ENCODE assay signal across 14 mouse cellular contexts in the genomic region with DNA sequence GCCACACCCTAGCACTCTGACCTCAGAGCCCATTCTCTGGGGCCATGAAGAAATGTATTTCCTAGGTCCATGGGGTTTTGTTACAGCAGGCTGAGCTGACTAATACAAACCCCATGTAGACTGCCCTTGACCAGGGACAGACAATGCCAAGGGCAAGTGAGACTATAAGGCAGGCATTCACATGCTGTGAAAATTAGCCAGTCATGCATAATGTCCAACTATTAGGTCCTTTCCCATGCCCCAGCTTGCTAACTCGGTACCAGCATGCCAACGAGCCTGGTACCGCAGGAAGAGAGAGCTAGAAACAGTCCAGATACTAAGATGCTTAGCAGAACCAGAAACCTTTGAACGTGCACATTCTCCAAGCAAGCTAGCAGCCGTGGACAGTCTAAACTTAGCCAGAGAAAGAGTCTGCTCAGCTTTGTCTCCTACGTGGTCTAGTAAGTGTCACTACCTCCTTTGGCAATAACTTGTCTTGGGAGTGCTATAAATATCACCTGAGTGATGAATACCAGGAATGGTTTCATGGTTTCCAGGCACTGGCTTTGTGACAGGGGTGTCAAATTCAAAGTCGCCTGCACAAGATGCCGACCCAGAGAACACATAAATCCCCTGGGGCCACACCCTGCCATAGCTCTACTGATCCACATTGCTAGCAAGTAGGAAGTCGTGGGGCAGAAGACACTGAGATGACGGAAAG. TPM values are rescaled to one million over a fixed set of nuclear protein-coding genes. Genes with fewer than 3 reads are reported as not detected.
DNase-seq lines count a peak whose midpoint lies in the region; ATAC-seq and TF ChIP-seq lines count a peak whose summit lies in the region.
"Had no signal": no experiment of that assay in that cellular context is flagged by ENCODE, and none has a peak within 500 bp of the region (broad histone marks: within the 10 kb centered on the region; RNA-seq: fewer than 3 reads in every experiment).

No protein-coding gene starts in this region.

- peaks cover 5% of the 10 kb centered on the region; the same call in 1 of the 2 replicates for H3K4me1 ChIP-seq in lung, embryonic 14.5 days (ENCODE audit: insufficient read depth)
- H3K4me1 ChIP-seq in heart, embryonic 13.5 days, result peaks cover 71% of the 10 kb centered on the region
- peaks cover 6% of the 10 kb centered on the region; the same call in 1 of the 2 replicates for H3K4me1 ChIP-seq in hindbrain, postnatal 0 days (ENCODE audit: insufficient read depth, low read length)
- H3K4me1 ChIP-seq: liver, embryonic 15.5 days; megakaryocyte, embryonic 14.5 days had no signal

- no peak overlapping the region for H3K4me3 ChIP-seq in lung, embryonic 14.5 days (ENCODE audit: low read depth, low read length)
- H3K4me3 ChIP-seq in heart, embryonic 13.5 days, result no peak overlapping the region
- no peak overlapping the region for H3K4me3 ChIP-seq in hindbrain, postnatal 0 days (ENCODE audit: low read length)
- H3K4me3 ChIP-seq: hindbrain, embryonic 13.5 days; liver, embryonic 15.5 days; megakaryocyte, embryonic 14.5 days had no signal

- no peaks in the 10 kb centered on the region for H3K9me3 ChIP-seq in lung, embryonic 14.5 days (ENCODE audit: low read depth, low read length)
- H3K9me3 ChIP-seq in heart, embryonic 13.5 days, result no peaks in the 10 kb centered on the region
- H3K9me3 ChIP-seq in hindbrain, postnatal 0 days (ENCODE audit: low read length), result no peaks in the 10 kb centered on the region
- H3K9me3 ChIP-seq: hindbrain, embryonic 13.5 days; liver, embryonic 15.5 days; megakaryocyte, embryonic 14.5 days had no signal

- H3K4me2 ChIP-seq in lung, embryonic 14.5 days, result no peak overlapping the region
- peak overlapping the region; percentile 47 for H3K4me2 ChIP-seq in heart, embryonic 13.5 days
- H3K4me2 ChIP-seq in hindbrain, postnatal 0 days (ENCODE audit: low read depth, low read length), result no peak overlapping the region
- H3K4me2 ChIP-seq: hindbrain, embryonic 13.5 days; liver, embryonic 15.5 days had no signal

- WGBS in lung, embryonic 14.5 days, result 74% methylated on average over 10 of the region's 10 CpGs
- WGBS in heart, embryonic 13.5 days, result 34% methylated on average over 10 of the region's 10 CpGs
- WGBS in hindbrain, postnatal 0 days, result 77% methylated on average over 10 of the region's 10 CpGs

- peak overlapping the region; percentile 2; the same call in 1 of the 2 replicates for H3K27ac ChIP-seq in lung, embryonic 14.5 days (ENCODE audit: low read depth)
- peak overlapping the region; percentile 98 for H3K27ac ChIP-seq in heart, embryonic 13.5 days (replicated peaks)
- H3K27ac ChIP-seq in hindbrain, postnatal 0 days, result no peak overlapping the region
- H3K27ac ChIP-seq: hindbrain, embryonic 13.5 days; liver, embryonic 15.5 days had no signal

- no peak for TF ChIP-seq CTCF in lung, embryonic 14.5 days (IDR thresholded peaks at IDR 0.05; ENCODE audit: low read depth)
- TF ChIP-seq CTCF in hindbrain, postnatal 0 days (IDR thresholded peaks at IDR 0.05; ENCODE audit: low read depth), result no peak

- H3K27me3 ChIP-seq in lung, embryonic 14.5 days (ENCODE audit: insufficient read depth, low read length), result no peaks in the 10 kb centered on the region
- H3K27me3 ChIP-seq in heart, embryonic 13.5 days (replicated peaks), result no peaks in the 10 kb centered on the region
- no peaks in the 10 kb centered on the region for H3K27me3 ChIP-seq in hindbrain, postnatal 0 days (ENCODE audit: insufficient read depth, low read length)
- H3K27me3 ChIP-seq: hindbrain, embryonic 13.5 days; liver, embryonic 15.5 days; megakaryocyte, embryonic 14.5 days had no signal

- H3K36me3 ChIP-seq in lung, embryonic 14.5 days (ENCODE audit: insufficient read depth), result no peaks in the 10 kb centered on the region
- H3K36me3 ChIP-seq in heart, embryonic 13.5 days, result no peaks in the 10 kb centered on the region
- no peaks in the 10 kb centered on the region for H3K36me3 ChIP-seq in hindbrain, postnatal 0 days (ENCODE audit: insufficient read depth, low read length)
- H3K36me3 ChIP-seq: hindbrain, embryonic 13.5 days; liver, embryonic 15.5 days had no signal

- peak; percentile 6 for DNase-seq in adrenal gland, adult 2 months
- DNase-seq in adrenal gland, adult 18-20 months (ENCODE audit: low spot score in 2 of 2), result no peak
- DNase-seq in lung, embryonic 14.5 days, result no peak
- no peak for DNase-seq in lung, postnatal 10 days
- DNase-seq in cerebellum, postnatal 10 days, result no peak
- DNase-seq in hindbrain, postnatal 0 days (ENCODE audit: low spot score), result no peak
- DNase-seq: cerebellum, postnatal 25 days; spleen, adult 18-20 months had no signal

- H3K9ac ChIP-seq in lung, embryonic 14.5 days, result no peak overlapping the region
- H3K9ac ChIP-seq in heart, embryonic 13.5 days, result peak overlapping the region; percentile 37
- H3K9ac ChIP-seq in hindbrain, postnatal 0 days (replicated peaks; ENCODE audit: low read length), result no peak overlapping the region
- H3K9ac ChIP-seq: hindbrain, embryonic 13.5 days; liver, embryonic 15.5 days had no signal

- no peak for ATAC-seq in lung, embryonic 14.5 days (ENCODE audit: insufficient read depth)
- peak; percentile 56; the same call in 1 of the 2 replicates for ATAC-seq in heart, embryonic 13.5 days (ENCODE audit: extremely low read depth, insufficient number of reproducible peaks, low FRiP score, low TSS enrichment)
- ATAC-seq in hindbrain, postnatal 0 days, result no peak
- ATAC-seq in cerebellum, adult (ENCODE audit: insufficient number of reproducible peaks, low FRiP score, low TSS enrichment), result no peak
- ATAC-seq: activated CD4-positive, CD25-positive, alpha-beta regulatory T cell, adult 4 months had no signal

RNA-seq across cellular contexts. Expression of a gene that starts 22.2 kb away (rescaled TPM):
- 10 to 100 TPM; 21.7 to 24.7 TPM for total RNA-seq in adrenal gland, adult 2 months (2021)
- 12.7 and 12.8 TPM in 2 replicates for polyA plus RNA-seq in adrenal gland, adult 2 months (2012; rRNA removed)
- 10 to 100 TPM; 24.6 to 27.5 TPM for total RNA-seq in adrenal gland, adult 18-20 months (2021)
- polyA plus RNA-seq in lung, embryonic 14.5 days (2014; fragmentation: Nextera tagmentation; extraction: Ambion mirVana), result 18.3 and 19.1 TPM in 2 replicates
- 55.3 and 58.2 TPM in 2 replicates for polyA plus RNA-seq in heart, embryonic 13.5 days (2015; fragmentation: Nextera tagmentation; extraction: Ambion mirVana)
- total RNA-seq in hindbrain, postnatal 0 days (2014; rRNA removed), result 71.1 and 72.8 TPM in 2 replicates
- polyA plus RNA-seq in hindbrain, postnatal 0 days (2015; fragmentation: Nextera tagmentation; extraction: Ambion mirVana), result 51.8 and 59.3 TPM in 2 replicates
